Mouse (Mus musculus): ENCODE results near the gene Tango6.

- TF ChIP-seq EP300 (IDR thresholded peaks at IDR 0.05; ENCODE audit: insufficient read depth, low read depth, low read length) (no peak), CTCF (IDR thresholded peaks at IDR 0.05; ENCODE audit: low read depth, low read length) (no peak), POLR2A (IDR thresholded peaks at IDR 0.05; ENCODE audit: insufficient read depth, low read length) (no peak)
These were observed 180.0 kb downstream of the Tango6 start for GRCm38 (mm10) chr8:106862845-106863244.
